Mouse (Mus musculus): ENCODE data around the gene Gm21969. TPM values are rescaled to one million over a fixed set of nuclear protein-coding genes. Genes with fewer than 3 reads are reported as not detected.

Gene Gm21969
- polyA plus RNA-seq, 1 experiment, result not detected

DNA sequence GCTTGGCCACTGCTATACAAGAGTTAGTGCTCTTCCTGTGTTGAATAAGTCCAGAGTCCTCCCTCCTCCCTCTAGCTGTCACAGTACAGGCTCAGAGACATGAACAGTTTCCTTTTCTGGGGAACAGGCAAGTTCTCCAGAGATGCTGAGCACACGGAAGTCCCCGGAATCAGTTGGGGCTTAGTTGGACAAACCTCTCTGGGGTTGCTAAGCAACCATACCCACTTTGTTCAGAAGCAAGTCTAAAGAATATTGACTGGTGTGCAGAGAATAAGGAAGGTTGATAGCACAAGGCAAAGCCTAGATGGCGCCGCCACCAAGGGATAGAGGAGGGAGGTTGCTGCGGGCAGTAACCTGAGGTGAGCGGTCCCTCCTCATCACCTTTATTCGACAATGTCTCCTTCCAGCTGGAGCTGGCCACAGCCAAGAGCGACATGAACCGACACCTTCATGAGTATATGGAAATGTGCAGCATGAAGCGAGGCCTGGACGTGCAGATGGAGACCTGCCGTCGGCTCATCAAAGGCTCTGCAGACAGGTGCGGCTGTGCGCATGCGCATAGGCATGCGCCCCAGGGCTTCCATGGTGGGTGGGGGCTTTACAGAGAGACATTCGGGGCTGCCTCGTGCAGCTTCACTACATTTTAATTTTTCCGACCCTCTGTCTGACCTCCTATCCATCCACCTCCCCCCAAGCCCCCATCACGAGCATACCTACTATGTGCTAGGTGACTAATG lies 11.7 kb downstream of the Gm21969 start:
- Histone ChIP-seq H3K4me1 (ENCODE audit: control insufficient read depth, insufficient read depth, low read length) (peaks cover 23% of the 10 kb centered on the region), H3K27ac (ENCODE audit: insufficient read depth, low read depth, low read length) (no peak overlapping the region), H3K4me3 (ENCODE audit: insufficient read depth, low read length) (no peak overlapping the region)
- no peak for TF ChIP-seq CTCF (IDR thresholded peaks at IDR 0.05; ENCODE audit: low read depth, low read length)
- TF ChIP-seq POLR2A (IDR thresholded peaks at IDR 0.05; ENCODE audit: borderline replicate concordance, low read depth, low read length), result no peak

DNA sequence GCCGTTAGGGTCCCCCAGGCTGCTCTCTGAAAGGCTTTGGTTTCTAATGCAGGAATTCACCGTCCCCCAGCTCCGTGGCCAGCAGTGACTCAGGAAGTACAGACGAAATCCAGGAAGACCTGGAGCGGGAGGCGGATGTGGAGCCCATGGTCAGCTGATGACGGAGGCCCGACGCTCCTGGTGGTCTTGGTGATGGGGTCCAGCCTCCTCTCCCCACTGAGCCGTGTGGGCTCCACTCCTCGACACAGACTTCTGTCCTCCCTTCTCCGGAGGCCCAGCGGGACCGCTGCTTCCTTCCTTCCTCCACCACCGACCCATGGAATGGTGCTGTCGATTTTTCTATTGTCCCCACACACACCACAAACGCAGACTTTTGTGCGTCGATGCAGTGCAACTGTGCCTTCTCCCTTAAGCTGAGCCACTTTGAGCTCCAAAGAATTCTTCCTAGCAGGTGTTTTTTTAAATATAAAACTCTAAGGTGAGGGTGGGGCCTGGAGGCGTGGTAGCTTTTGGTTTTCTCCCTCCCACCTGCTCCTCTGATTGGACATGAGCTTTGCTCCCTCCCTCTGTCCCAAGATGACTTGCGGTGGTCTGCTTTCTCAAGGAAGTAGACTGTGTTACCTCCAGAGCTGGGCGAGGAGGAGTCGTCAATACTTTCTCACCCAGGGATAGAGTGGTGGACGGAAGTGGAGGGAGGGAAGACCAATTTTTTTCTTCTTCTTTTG lies 13.5 kb downstream of the Gm21969 start:
- Histone ChIP-seq H3K4me3 (ENCODE audit: insufficient read depth, low read length) (peak overlapping the region; percentile 87), H3K4me1 (ENCODE audit: control insufficient read depth, insufficient read depth, low read length) (peaks cover 17% of the 10 kb centered on the region), H3K27ac (ENCODE audit: insufficient read depth, low read depth, low read length) (peak overlapping the region; percentile 73)
- TF ChIP-seq POLR2A (IDR thresholded peaks at IDR 0.05; ENCODE audit: borderline replicate concordance, low read depth, low read length) (no peak), CTCF (IDR thresholded peaks at IDR 0.05; ENCODE audit: low read depth, low read length) (no peak)

DNA sequence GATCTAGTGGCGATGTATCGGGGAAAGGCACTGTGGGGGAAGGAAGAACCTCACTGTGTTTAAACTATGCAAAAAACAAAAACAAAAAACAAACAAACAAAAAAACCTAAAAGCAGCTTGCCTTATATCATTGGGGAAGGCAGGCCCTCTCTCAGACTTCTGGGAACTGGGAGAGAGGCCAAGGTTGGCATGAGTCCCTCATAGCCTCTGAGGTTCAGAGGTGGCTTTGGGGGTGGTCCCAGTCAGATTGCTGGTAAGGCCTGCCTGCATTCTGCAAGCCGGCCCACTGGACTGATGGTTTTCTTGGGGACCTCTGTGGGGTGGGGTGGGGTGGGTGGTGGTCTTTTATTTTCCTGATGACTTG lies 14.0 kb downstream of the Gm21969 start:
- Histone ChIP-seq H3K27ac (ENCODE audit: insufficient read depth, low read depth, low read length) (peak overlapping the region; percentile 64), H3K4me3 (ENCODE audit: insufficient read depth, low read length) (peak overlapping the region; percentile 45)
- TF ChIP-seq CTCF (IDR thresholded peaks at IDR 0.05; ENCODE audit: low read depth, low read length), result no peak
- no peak for TF ChIP-seq POLR2A (IDR thresholded peaks at IDR 0.05; ENCODE audit: borderline replicate concordance, low read depth, low read length)

DNA sequence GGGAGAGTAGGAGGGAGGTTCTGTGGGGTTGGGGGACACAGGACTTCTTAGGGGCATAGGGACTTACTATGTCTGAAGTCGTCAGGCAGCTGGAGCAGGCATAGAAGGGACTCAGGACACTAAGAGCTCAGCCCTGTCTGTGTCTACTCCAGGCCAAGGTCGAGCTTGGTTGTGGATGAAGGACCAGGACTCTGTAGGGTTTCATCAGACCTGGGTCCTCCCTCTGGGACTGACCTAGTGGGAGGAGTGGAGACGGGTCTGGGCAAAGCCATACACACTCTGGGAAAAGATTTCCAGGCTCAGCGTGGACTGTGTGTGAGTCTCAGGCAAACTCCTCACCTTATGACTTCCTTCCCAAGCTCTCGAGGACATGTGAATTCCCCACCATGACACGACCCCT lies 16.8 kb downstream of the Gm21969 start:
- Histone ChIP-seq H3K27ac (ENCODE audit: insufficient read depth, low read depth, low read length) (no peak overlapping the region), H3K4me1 (ENCODE audit: control insufficient read depth, insufficient read depth, low read length) (peaks cover 19% of the 10 kb centered on the region), H3K4me3 (ENCODE audit: insufficient read depth, low read length) (no peak overlapping the region)
- TF ChIP-seq CTCF (IDR thresholded peaks at IDR 0.05; ENCODE audit: low read depth, low read length), result no peak
- no peak for TF ChIP-seq POLR2A (IDR thresholded peaks at IDR 0.05; ENCODE audit: borderline replicate concordance, low read depth, low read length)

More for the DNA sequence above, 14.0 kb downstream of the Gm21969 start:
- H3K4me1 ChIP-seq (ENCODE audit: control insufficient read depth, insufficient read depth, low read length), result peaks cover 17% of the 10 kb centered on the region

DNA sequence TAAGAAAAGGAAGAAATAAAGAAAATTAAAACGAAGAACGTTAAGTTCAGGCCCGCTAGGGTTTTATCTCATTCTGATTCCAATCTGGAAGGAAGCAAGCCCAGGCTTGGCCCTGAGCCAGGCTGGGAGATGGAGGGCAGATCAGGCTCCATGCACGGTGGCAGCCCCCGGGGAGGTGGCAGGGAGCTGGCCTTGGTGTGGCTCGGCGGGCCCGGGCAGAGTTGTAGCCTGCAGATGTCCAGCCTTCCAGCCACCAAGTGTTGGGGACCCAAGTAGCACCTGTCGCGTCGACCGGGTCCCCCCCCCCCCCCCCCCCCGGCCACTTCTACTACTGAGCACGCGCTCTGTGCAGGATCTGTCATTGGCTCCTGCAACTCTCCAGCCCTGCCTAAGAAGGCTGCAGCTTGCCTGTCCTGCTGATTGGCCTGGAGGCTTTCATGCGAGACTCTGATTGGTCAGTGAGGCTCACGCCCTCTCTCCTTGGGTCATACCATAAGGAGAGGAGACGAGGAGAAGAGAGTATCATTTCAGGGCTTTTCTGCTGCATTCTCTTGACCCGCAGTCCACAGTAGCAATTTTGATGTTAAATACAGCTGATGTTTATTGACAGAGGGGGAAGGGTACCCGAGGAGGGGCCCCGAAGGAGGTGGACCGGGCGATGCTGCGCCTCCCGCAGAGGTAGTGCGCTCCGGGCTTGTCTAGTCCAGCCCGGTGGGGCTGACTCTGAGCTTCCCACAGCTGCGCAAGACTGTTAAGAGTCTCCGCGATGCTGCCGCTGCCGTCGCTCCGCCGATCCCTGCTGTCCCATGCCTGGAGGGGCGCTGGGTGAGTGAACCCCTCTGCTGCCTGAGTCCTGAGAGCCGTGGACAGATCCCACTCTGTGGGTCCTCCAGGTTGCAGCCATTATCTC lies 19.6 kb downstream of the Gm21969 start, which contains the start of gene Aldh4a1:
TSS of gene Aldh4a1 (plus strand) at position 494 of the 910 bp plus-strand sequence.
- Histone ChIP-seq H3K4me1 (ENCODE audit: control insufficient read depth, insufficient read depth, low read length) (peaks cover 6% of the 10 kb centered on the region; the same call in 1 of the 2 replicates), H3K4me3 (ENCODE audit: insufficient read depth, low read length) (peak within 1 kb of the TSS; percentile 92), H3K27ac (ENCODE audit: insufficient read depth, low read depth, low read length) (peak within 1 kb of the TSS; percentile 82)
- TF ChIP-seq CTCF (IDR thresholded peaks at IDR 0.05; ENCODE audit: low read depth, low read length), result no peak
- peak; percentile 41; the same call in 1 of the 2 replicates for TF ChIP-seq POLR2A (IDR thresholded peaks at IDR 0.05; ENCODE audit: borderline replicate concordance, low read depth, low read length)

DNA sequence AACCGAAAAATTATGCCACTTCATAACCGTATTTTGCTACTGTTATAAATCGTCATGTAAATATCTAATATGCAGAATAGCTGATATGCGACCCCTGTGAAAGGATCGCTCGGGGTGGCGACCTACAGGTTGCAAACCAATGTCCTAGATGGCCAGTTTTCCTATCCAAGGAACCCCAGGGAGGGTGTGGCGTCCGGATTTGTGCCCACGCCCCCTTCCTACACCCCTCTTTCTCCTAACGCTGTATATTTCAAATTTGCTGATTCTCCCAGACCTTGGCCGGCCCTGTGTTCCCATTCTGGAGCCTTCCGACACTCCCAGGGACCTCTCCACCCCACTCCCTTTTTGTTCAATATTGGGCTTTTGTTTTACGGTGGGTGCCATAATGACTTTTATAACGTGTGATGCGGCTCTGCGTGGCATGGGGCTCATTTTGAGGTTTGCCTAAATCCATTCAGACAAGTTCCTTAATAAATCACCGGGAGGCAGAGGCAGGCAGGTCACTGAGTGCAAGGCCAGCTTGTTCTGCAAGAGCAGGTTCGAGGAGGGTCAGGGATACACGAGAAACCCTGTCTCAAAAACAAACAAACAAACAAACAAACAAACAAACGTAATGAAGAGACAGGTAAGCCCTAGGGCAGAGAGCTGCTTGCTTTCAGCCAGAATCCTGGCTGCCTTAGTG lies 20.6 kb downstream of the Gm21969 start:
- no peak overlapping the region for H3K27ac ChIP-seq (ENCODE audit: insufficient read depth, low read depth, low read length)

DNA sequence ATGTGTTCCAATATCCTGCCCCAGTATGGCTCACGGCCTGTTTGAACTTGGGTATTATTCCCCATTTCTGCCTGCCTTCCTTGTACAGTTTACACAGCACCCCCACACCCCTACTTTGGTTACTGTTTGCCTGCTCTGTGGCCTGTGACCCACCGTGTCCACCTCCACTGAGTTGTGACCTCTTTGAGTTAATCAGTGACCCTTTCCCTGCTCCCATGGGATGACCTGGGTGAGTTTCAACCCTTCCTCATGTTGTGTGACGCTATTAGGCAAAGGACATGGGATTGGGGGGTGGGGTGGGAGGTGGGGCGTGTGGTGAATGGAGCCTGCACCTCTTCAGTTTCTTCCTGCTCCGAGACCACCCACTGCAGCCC lies 21.1 kb downstream of the Gm21969 start:
- Histone ChIP-seq H3K27ac (ENCODE audit: insufficient read depth, low read depth, low read length) (no peak overlapping the region), H3K4me1 (ENCODE audit: control insufficient read depth, insufficient read depth, low read length) (peaks cover 6% of the 10 kb centered on the region; the same call in 1 of the 2 replicates), H3K4me3 (ENCODE audit: insufficient read depth, low read length) (no peak overlapping the region)
- TF ChIP-seq POLR2A (IDR thresholded peaks at IDR 0.05; ENCODE audit: borderline replicate concordance, low read depth, low read length) (no peak), CTCF (IDR thresholded peaks at IDR 0.05; ENCODE audit: low read depth, low read length) (no peak)

More for the DNA sequence above, 20.6 kb downstream of the Gm21969 start:
- H3K4me3 ChIP-seq (ENCODE audit: insufficient read depth, low read length), result peak overlapping the region; percentile 79
- H3K4me1 ChIP-seq (ENCODE audit: control insufficient read depth, insufficient read depth, low read length), result peaks cover 6% of the 10 kb centered on the region; the same call in 1 of the 2 replicates
- no peak for TF ChIP-seq CTCF (IDR thresholded peaks at IDR 0.05; ENCODE audit: low read depth, low read length)
- TF ChIP-seq POLR2A (IDR thresholded peaks at IDR 0.05; ENCODE audit: borderline replicate concordance, low read depth, low read length), result no peak

DNA sequence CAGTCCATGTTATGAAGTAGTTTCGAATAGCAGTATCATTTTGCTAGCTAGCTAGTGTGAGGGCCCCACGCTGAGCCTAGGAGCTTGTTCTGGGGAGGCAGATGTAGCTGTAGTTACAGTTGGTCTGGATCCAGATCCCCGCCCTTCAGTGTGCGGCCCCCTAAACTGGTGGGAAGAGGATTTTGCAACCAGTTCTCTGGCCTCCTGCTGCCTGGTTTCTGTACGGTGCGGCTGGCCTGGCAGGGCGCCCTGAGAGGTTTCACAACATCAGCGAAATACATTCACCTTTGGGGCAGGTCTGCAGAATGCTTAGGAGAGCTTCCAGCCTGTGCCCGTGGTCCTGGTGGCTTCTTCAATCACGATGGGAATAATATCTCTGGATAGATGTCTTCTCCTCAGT lies 21.7 kb downstream of the Gm21969 start:
- peaks cover 6% of the 10 kb centered on the region; the same call in 1 of the 2 replicates for H3K4me1 ChIP-seq (ENCODE audit: control insufficient read depth, insufficient read depth, low read length)
- H3K27ac ChIP-seq (ENCODE audit: insufficient read depth, low read depth, low read length), result no peak overlapping the region
- TF ChIP-seq CTCF (IDR thresholded peaks at IDR 0.05; ENCODE audit: low read depth, low read length), result no peak
- TF ChIP-seq POLR2A (IDR thresholded peaks at IDR 0.05; ENCODE audit: borderline replicate concordance, low read depth, low read length), result no peak
- H3K4me3 ChIP-seq (ENCODE audit: insufficient read depth, low read length), result no peak overlapping the region

DNA sequence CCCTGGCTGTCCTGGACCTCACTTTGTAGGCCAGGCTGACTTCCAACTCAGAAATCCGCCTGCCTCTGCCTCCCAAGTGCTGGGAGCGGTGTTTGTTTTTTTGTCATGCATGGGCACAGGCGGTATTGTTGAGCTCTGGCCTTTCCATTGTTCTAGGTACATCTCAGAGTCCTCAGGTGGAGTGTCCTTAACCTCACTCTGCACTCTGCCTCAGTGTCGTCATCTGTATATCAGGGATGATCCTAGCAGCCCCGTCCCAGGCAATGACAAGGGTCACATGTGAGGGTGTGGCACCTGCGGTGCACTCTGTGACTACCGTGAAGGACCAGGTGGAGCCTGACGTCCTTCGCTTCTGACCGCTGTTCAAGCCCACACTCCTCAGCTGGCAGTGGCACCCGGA lies 24.4 kb downstream of the Gm21969 start:
- Histone ChIP-seq H3K27ac (ENCODE audit: insufficient read depth, low read depth, low read length) (no peak overlapping the region), H3K4me3 (ENCODE audit: insufficient read depth, low read length) (no peak overlapping the region), H3K4me1 (ENCODE audit: control insufficient read depth, insufficient read depth, low read length) (peaks cover 4% of the 10 kb centered on the region; the same call in 1 of the 2 replicates)
- TF ChIP-seq CTCF (IDR thresholded peaks at IDR 0.05; ENCODE audit: low read depth, low read length), result no peak
- no peak for TF ChIP-seq POLR2A (IDR thresholded peaks at IDR 0.05; ENCODE audit: borderline replicate concordance, low read depth, low read length)

Data from bone marrow macrophage, adult 2 months (primary cell).